Mouse (Mus musculus) adrenal gland, adult 2 months (tissue): Measurements from ENCODE around the gene Apela. TPM values are rescaled to one million over a fixed set of nuclear protein-coding genes. Genes with fewer than 3 reads are reported as not detected.
"Not testable (repeated sequence)": the region's sequence is repeated elsewhere in the genome, so short reads cannot be mapped to it uniquely, and the experiment has no call there.

Experiments used
- DNase-seq: peaks from one replicate; pipeline ENCODE4 v3.0.0; 2021
- polyA plus RNA-seq: library from polyadenylated mRNA; depleted of rRNA; stranded (reverse); fragments of >200 nt; gene quantifications from 2 replicates; pipeline ENCODE4 v1.2.3, GENCODE M21; 2012; rRNA removed
- total RNA-seq, 2 experiments: library from RNA; stranded (reverse); gene quantifications; 2 replicates each; pipeline ENCODE4 v1.2.3; 2021

Apela gene
- total and polyA plus RNA-seq, 3 experiments = not detected

GRCm38 (mm10) chr8:65022485-65022884 is 14.7 kb downstream of the Apela start:
- peak; percentile 52 for DNase-seq

GRCm38 (mm10) chr8:65018423-65018822 is 18.7 kb downstream of the Apela start, which contains the start of the genes Trim61 and Trim60:
Gene Trim61 (minus strand): TSS chr8:65018523.
Gene Trim60 (minus strand): TSS chr8:65018584.
- DNase-seq = no peak

GRCm38 (mm10) chr8:65007616-65008015 is 29.5 kb downstream of the Apela start:
- DNase-seq = not testable (repeated sequence)

GRCm38 (mm10) chr8:64998806-64999365 is 38.2 kb downstream of the Apela start:
- no peak for DNase-seq

- no peak for DNase-seq
Observed at GRCm38 (mm10) chr8:64987731-64988130, 49.4 kb downstream of the Apela start, which contains the start of gene Trim75. Gene Trim75 (minus strand): TSS chr8:64987831.

- DNase-seq = peak; percentile 27
Observed at GRCm38 (mm10) chr8:64983150-64983897, 53.8 kb downstream of the Apela start.

Other genes starting within 250 kb of the Apela start
- gene Klhl2, start 187.3 kb downstream of the Apela start, total RNA-seq = 10 to 100 TPM; 72.8 to 86.4 TPM
- gene Klhl2, start 187.3 kb downstream of the Apela start, polyA plus RNA-seq = 13.4 and 13.8 TPM in 2 replicates
- 10 to 100 TPM; 57.5 to 77.8 TPM for gene Tmem192, start 90.2 kb downstream of the Apela start, total RNA-seq
- 141 and 177 TPM in 2 replicates for gene Tmem192, start 90.2 kb downstream of the Apela start, polyA plus RNA-seq
- gene Trim75, start 49.5 kb downstream of the Apela start, total RNA-seq = not detected
- gene Trim75, start 49.5 kb downstream of the Apela start, polyA plus RNA-seq = not detected in 2 replicates
- gene Trim61, start 18.8 kb downstream of the Apela start, total RNA-seq = not detected
- not detected in 2 replicates for gene Trim61, start 18.8 kb downstream of the Apela start, polyA plus RNA-seq
- gene Trim60, start 18.8 kb downstream of the Apela start, total RNA-seq = not detected
- gene Trim60, start 18.8 kb downstream of the Apela start, polyA plus RNA-seq = not detected in 2 replicates
- gene Gm10663, start 37.7 kb upstream of the Apela start, total RNA-seq = not detected
- not detected in 2 replicates for gene Gm10663, start 37.7 kb upstream of the Apela start, polyA plus RNA-seq
- gene BC030870, start 92.2 kb upstream of the Apela start, total RNA-seq = not detected
- not detected in 2 replicates for gene BC030870, start 92.2 kb upstream of the Apela start, polyA plus RNA-seq